Mouse (Mus musculus) naive thymus-derived CD4-positive, alpha-beta T cell, adult 2 months (primary cell): Measurements from ENCODE around the gene Zc3h4.
A peak's percentile ranks its signal among the peaks of the same experiment; 100 is the strongest.

Experiments
- DNase-seq: peaks from one replicate; pipeline ENCODE4 v3.0.0-alpha.2; 2011; ENCODE audit warnings: low read depth

Gene Zc3h4

GRCm38 (mm10) chr7:16399820-16400688 lies 656 bp upstream of the Zc3h4 start:
- peak; percentile 99 for DNase-seq

- DNase-seq: peak; percentile 57
Observed at GRCm38 (mm10) chr7:16401991-16402431, 1.3 kb downstream of the Zc3h4 start.

- DNase-seq: peak; percentile 38
Observed at GRCm38 (mm10) chr7:16402449-16402848, 1.7 kb downstream of the Zc3h4 start.

- DNase-seq: peak; percentile 55
Observed at GRCm38 (mm10) chr7:16402968-16403948, 2.5 kb downstream of the Zc3h4 start.

GRCm38 (mm10) chr7:16404315-16405072 lies 3.8 kb downstream of the Zc3h4 start:
- no peak for DNase-seq

GRCm38 (mm10) chr7:16405073-16405455 lies 4.4 kb downstream of the Zc3h4 start:
- peak; percentile 63 for DNase-seq

GRCm38 (mm10) chr7:16405516-16406351 lies 5.0 kb downstream of the Zc3h4 start:
- peak; percentile 82 for DNase-seq

- peak; percentile 31 for DNase-seq
Observed at GRCm38 (mm10) chr7:16406978-16407377, 6.3 kb downstream of the Zc3h4 start.

- DNase-seq: no peak
Observed at GRCm38 (mm10) chr7:16411100-16411499, 10.4 kb downstream of the Zc3h4 start.

- no peak for DNase-seq
Observed at GRCm38 (mm10) chr7:16412220-16412896, 11.6 kb downstream of the Zc3h4 start.

GRCm38 (mm10) chr7:16412930-16413329 lies 12.2 kb downstream of the Zc3h4 start:
- DNase-seq: no peak

- no peak for DNase-seq
Observed at GRCm38 (mm10) chr7:16415426-16415825, 14.7 kb downstream of the Zc3h4 start.

- DNase-seq: no peak
Observed at GRCm38 (mm10) chr7:16417141-16417771, 16.5 kb downstream of the Zc3h4 start.

- DNase-seq: no peak
Observed at GRCm38 (mm10) chr7:16418713-16419112, 18.0 kb downstream of the Zc3h4 start.

GRCm38 (mm10) chr7:16420493-16421118 lies 19.9 kb downstream of the Zc3h4 start:
- DNase-seq: no peak

- DNase-seq: no peak
Observed at GRCm38 (mm10) chr7:16422222-16422856, 21.6 kb downstream of the Zc3h4 start.

- no peak for DNase-seq
Observed at GRCm38 (mm10) chr7:16423731-16424130, 23.0 kb downstream of the Zc3h4 start.

GRCm38 (mm10) chr7:16425721-16426120 lies 25.0 kb downstream of the Zc3h4 start:
- no peak for DNase-seq
